Mouse (Mus musculus) midbrain, embryonic 15.5 days (tissue): Measurements from ENCODE around the gene Clec2g. TPM values are rescaled to one million over a fixed set of nuclear protein-coding genes. Genes with fewer than 3 reads are reported as not detected.
"Not testable (repeated sequence)": the region's sequence is repeated elsewhere in the genome, so short reads cannot be mapped to it uniquely, and the experiment has no call there.

Experiments
- ATAC-seq: fragments of 200-750 bp; cut with Nextera tagmentation; replicated peaks from 2 replicates; pipeline ENCODE4 v1.8.0; 2017; ENCODE audit warnings: moderate TSS enrichment
- H3K27ac ChIP-seq: fragments of 300-500 bp; sonication (generic); 2 replicates; pipeline ENCODE4 v1.5.1; 2015; ENCODE audit warnings: mild to moderate bottlenecking, inconsistent platforms
- H3K27me3 ChIP-seq: fragments of 300-500 bp; sonication (generic); replicated peaks from 2 replicates; pipeline ENCODE4 v1.6.1; 2015; ENCODE audit warnings: inconsistent platforms
- H3K36me3 ChIP-seq: fragments of 300-500 bp; sonication (generic); replicated peaks from 2 replicates; pipeline ENCODE4 v1.6.1; 2015; ENCODE audit warnings: inconsistent platforms
- H3K4me1 ChIP-seq: fragments of 300-500 bp; sonication (generic); 2 replicates; pipeline ENCODE4 v1.6.1; 2015; ENCODE audit warnings: inconsistent platforms
- H3K4me2 ChIP-seq: fragments of 300-500 bp; sonication (generic); 2 replicates; pipeline ENCODE4 v1.6.1; 2015; ENCODE audit warnings: inconsistent platforms, mild to moderate bottlenecking, moderate library complexity
- H3K4me3 ChIP-seq: fragments of 300-500 bp; sonication (generic); 2 replicates; pipeline ENCODE4 v1.5.1; 2015; ENCODE audit warnings: mild to moderate bottlenecking, inconsistent platforms
- H3K9ac ChIP-seq: fragments of 300-500 bp; sonication (generic); 2 replicates; pipeline ENCODE4 v1.6.1; 2015; ENCODE audit warnings: mild to moderate bottlenecking, inconsistent platforms
- H3K9me3 ChIP-seq: fragments of 300-500 bp; sonication (generic); 2 replicates; pipeline ENCODE4 v1.6.1; 2016; ENCODE audit warnings: inconsistent platforms
- WGBS: fragments of 180-500 bp; shearing (Covaris S2); methylation state at CpG from one replicate; pipeline ENCODE4 v1.1.7; 2015; ENCODE audit warnings: mixed read lengths; 5-methylcytosine and 5-hydroxymethylcytosine counted together
- polyA plus RNA-seq: library from polyadenylated mRNA; unstranded; fragments of >200 nt; fragmentation: Nextera tagmentation; extraction: Ambion mirVana; gene quantifications from 2 replicates; pipeline ENCODE4 v1.2.1, GENCODE M21; 2015

Clec2g gene
- polyA plus RNA-seq: not detected in 2 replicates

DNA sequence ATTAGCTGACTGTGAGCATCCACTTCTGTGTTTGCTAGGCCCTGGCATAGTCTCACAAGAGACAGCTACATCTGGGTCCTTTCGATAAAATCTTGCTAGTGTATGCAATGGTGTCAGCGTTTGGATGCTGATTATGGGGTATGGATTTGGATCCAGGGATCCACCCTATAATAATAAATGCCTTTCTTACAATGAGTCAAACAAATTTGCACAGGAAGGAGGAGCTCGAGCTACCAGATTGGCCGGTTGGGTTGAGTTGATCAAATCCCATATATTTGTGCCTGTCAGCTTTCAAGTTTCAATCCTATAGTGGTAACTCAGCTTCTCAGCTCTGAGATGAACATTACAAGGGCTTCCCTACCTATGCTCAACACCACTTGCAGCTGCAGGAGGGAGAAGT lies at the start of gene Clec2g:
Gene Clec2g, plus strand, starts transcription at position 301 of the 400 bp plus-strand sequence.
- not testable (repeated sequence) for H3K27ac ChIP-seq, H3K4me2 ChIP-seq, H3K9ac ChIP-seq, H3K9me3 ChIP-seq, ATAC-seq, H3K4me3 ChIP-seq, H3K4me1 ChIP-seq, H3K27me3 ChIP-seq, H3K36me3 ChIP-seq
- 93% methylated on average over 4 of the region's 4 CpGs for WGBS

DNA sequence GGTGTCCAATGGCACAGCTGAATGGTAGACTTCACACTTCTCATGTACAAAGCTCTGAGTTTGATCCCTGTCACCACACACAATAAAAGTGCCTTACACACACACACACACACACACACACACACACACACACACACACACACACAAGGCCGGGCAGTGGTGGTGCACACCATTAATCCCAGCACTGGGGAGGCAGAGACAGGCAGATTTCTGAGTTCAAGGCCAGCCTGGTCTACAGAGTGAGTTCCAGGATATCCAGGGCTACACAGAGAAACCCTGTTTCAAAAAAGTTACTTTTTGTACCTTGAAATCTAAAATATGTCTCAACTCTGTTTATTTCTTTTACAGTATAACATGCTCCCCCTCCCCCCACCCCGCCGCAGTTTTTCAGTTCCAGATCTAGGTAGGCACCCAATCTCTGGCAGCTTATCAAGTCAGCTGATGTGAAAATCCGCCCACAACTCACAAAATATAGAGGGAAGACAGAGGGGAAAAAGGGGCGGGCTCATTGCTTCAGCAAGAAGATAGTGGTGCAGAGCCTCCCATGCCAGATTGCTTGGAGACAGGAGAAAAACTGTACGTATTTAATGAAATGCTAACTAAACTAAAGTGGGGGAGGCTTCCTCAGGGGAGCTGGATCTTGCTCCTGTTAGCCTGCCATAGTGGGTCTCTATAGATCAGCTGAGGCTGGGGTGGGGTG lies 46.9 kb upstream of the Clec2g start, which contains the start of gene Clec2i:
Gene Clec2i, plus strand, starts transcription at position 498 of the 700 bp plus-strand sequence.
- WGBS: 85% methylated on average over 6 of the region's 6 CpGs
- H3K4me1 ChIP-seq, ATAC-seq, H3K9ac ChIP-seq, H3K27me3 ChIP-seq, H3K9me3 ChIP-seq, H3K27ac ChIP-seq, H3K4me3 ChIP-seq, H3K36me3 ChIP-seq, H3K4me2 ChIP-seq: not testable (repeated sequence)

DNA sequence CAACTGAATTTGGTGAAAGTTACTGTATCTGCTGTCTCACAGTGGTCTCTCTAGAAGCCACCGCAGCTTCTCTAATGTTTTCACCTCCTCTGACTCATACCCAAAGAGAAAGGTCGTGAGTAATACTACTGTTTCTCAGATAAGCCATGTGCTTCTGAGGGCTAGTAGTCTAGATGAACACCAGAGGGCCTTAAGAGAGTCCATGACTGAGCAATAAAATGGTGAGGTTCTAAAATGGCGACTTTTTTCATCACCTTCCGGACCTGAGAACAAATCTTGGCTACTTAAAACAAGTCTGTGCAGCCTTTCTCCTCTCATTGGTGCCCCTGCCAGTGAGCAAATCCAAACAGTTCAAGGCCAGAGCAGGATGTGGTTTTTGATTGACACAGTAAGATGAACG lies 45.3 kb upstream of the Clec2g start:
- WGBS: 81% methylated on average over 5 of the region's 5 CpGs
- H3K4me3 ChIP-seq: no peak overlapping the region
- no peak overlapping the region for H3K9ac ChIP-seq

DNA sequence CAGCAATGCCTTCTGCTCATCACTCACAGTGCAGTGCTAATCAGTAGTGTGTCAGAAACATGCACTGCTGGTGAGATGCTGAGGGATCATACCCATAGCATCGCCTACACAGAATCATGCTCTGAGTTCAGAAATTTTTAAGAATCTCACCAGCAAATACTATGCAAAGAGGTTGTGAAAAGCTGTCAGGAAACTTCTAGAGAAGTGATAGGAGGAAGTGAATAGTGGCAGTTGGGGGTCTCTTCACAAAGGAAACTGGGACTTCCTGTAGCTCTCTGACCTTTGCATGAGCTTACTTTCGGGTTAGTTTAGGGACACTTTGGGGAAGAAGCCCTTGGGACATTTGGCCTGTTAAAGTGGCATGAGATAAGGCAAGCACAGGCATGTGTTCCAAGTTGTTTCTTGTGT lies 43.2 kb upstream of the Clec2g start, which contains the start of gene BC035044:
Gene BC035044, minus strand, starts transcription at position 179 of the 408 bp plus-strand sequence.
- 80% methylated on average over 2 of the region's 2 CpGs for WGBS
- no peak for ATAC-seq
- no peaks in the 10 kb centered on the region for H3K27me3 ChIP-seq

More for the DNA sequence above, 45.3 kb upstream of the Clec2g start:
- no peak for ATAC-seq
- no peaks in the 10 kb centered on the region for H3K9me3 ChIP-seq
- H3K36me3 ChIP-seq: no peaks in the 10 kb centered on the region
- H3K27ac ChIP-seq: no peak overlapping the region
- no peaks in the 10 kb centered on the region for H3K27me3 ChIP-seq
- no peak overlapping the region for H3K4me2 ChIP-seq
- no peaks in the 10 kb centered on the region for H3K4me1 ChIP-seq

DNA sequence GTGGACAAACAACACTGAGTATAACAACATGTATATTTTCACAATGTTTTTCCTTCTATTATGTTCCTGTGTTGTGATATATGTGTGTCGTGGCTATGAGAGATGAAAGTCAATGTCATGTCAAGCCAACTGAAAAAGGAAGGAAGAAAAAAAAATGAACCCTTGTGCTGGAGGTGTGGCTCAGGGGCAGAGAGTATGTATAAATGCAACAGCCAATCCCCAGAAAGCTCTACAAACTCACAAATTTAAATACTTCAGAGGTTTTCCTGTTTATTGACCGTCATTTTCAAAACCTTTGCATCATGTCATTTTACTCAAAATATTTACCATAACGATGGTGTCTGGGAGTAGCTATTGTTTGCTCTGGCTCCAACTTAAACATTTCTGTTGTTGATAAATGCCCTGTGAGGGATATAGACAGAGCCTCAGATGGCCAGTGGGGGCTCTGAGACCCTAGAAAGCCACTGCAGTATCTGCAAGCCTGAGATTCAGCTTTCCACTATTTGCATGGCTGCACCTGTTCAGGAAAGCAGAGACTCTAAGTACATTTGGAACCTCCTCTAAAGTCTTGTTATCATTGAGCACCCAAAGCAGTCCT lies 38.7 kb upstream of the Clec2g start:
- Histone ChIP-seq H3K27ac (no peak overlapping the region), H3K4me1 (no peaks in the 10 kb centered on the region)
- 83% methylated on average over 3 of the region's 3 CpGs for WGBS

More for the DNA sequence above, 43.2 kb upstream of the Clec2g start, which contains the start of gene BC035044:
- Histone ChIP-seq H3K9me3 (no peaks in the 10 kb centered on the region), H3K36me3 (no peaks in the 10 kb centered on the region), H3K4me2 (no peak within 1 kb of the TSS), H3K27ac (no peak within 1 kb of the TSS), H3K9ac (no peak within 1 kb of the TSS), H3K4me3 (no peak within 1 kb of the TSS), H3K4me1 (no peaks in the 10 kb centered on the region)

DNA sequence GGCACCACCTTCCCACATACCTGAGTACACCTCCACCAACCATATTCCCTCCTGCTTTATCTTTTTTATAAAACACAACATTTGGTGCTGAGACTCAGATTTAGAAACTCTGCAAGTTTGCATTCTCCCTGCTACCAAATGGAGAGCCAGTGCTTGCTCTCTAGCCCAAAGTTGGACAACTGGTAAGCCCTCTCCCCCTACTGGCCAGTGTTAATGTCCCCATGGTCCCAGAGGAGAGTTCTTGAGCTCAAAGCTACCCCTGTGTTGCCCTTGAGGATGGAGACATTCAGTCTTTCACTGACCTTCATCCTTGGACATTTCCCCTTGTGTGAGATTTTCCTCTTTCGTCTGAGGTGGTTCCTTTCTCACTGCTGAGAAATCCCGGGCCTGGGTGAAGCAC lies 34.1 kb upstream of the Clec2g start:
- Histone ChIP-seq H3K27ac (no peak overlapping the region), H3K9ac (no peak overlapping the region), H3K4me3 (no peak overlapping the region), H3K9me3 (no peaks in the 10 kb centered on the region), H3K36me3 (no peaks in the 10 kb centered on the region), H3K4me2 (no peak overlapping the region), H3K27me3 (no peaks in the 10 kb centered on the region), H3K4me1 (no peaks in the 10 kb centered on the region)
- ATAC-seq: no peak
- WGBS: 90% methylated on average over 2 of the region's 2 CpGs

More for the DNA sequence above, 38.7 kb upstream of the Clec2g start:
- H3K9ac ChIP-seq: no peak overlapping the region
- ATAC-seq: no peak
- no peaks in the 10 kb centered on the region for H3K36me3 ChIP-seq
- H3K4me2 ChIP-seq: no peak overlapping the region
- H3K4me3 ChIP-seq: no peak overlapping the region
- no peaks in the 10 kb centered on the region for H3K27me3 ChIP-seq
- no peaks in the 10 kb centered on the region for H3K9me3 ChIP-seq

DNA sequence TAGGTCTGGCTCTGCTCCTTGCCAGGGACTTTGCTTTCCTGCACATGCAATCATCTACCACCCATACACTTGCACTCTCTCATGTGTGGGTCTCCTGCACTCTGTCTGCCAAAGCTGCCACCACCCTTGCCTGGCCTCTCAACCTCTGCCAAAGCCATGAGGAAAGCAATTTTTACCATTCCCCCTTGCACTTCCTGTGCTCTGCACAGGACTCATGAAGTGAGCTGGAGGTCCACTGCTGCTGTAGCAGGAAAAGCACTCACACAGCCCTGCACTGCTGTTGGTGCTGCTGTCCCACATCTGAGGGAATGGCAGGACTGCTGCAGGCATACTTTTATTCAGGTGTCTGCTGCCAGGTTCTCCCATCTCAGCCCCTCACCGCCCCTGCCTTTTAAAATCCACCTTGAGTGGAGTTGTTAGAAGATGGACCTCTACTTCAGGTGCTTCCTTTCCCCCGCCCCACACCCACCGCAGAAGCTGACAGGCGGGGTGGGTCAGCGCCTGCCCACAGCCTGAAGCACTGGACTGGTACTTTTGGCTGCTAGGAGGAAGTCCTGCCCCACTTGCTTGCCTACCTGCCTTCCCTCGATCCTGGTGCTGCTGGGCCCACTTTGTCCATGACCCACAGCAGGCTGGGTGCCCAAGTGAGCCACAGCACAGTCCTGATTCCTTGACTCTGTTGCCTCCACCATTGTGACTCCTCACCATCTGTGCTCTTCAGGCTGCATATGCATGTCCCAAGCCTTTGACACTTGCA lies 33.2 kb upstream of the Clec2g start:
- not testable (repeated sequence) for H3K27ac ChIP-seq, H3K36me3 ChIP-seq, H3K4me1 ChIP-seq, ATAC-seq, H3K9me3 ChIP-seq, H3K9ac ChIP-seq, H3K4me2 ChIP-seq, H3K27me3 ChIP-seq, H3K4me3 ChIP-seq
- 86% methylated on average over 6 of the region's 6 CpGs for WGBS

DNA sequence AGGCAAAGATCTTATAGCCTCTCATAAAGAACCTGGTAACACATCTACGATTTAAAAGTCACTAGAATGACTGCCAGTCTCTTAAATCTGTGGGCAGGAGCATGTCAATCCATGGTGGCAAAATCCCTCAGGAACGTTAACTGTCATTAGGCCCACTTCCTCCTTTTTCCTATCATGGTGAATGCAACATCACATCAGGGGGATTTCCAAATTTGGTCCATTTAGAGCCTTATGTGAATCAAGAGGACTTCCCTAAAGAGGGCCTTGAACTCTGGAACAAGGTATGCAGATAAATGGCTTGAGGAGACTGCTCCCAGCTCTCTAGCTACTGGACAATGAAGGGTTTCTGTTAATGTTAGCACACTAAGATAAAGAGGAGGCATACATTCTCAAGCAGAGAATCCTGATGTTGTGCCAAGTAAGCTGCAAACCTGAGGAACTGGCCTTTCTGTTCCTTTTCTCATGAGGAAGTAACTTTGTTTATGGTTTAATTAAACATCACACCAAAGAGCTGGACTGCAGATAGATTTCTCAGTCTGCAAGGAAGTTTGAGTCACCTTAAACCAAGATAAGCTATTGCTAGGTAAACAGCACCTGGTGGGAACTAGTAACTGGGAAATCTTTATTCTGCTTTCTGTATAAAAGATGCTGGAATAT lies 20.5 kb upstream of the Clec2g start:
- Histone ChIP-seq H3K36me3 (no peaks in the 10 kb centered on the region), H3K27ac (no peak overlapping the region), H3K9me3 (no peaks in the 10 kb centered on the region), H3K4me2 (no peak overlapping the region), H3K9ac (no peak overlapping the region), H3K4me1 (no peaks in the 10 kb centered on the region), H3K4me3 (no peak overlapping the region), H3K27me3 (no peaks in the 10 kb centered on the region)
- ATAC-seq: no peak
- 88% methylated on average over 2 of the region's 2 CpGs for WGBS

DNA sequence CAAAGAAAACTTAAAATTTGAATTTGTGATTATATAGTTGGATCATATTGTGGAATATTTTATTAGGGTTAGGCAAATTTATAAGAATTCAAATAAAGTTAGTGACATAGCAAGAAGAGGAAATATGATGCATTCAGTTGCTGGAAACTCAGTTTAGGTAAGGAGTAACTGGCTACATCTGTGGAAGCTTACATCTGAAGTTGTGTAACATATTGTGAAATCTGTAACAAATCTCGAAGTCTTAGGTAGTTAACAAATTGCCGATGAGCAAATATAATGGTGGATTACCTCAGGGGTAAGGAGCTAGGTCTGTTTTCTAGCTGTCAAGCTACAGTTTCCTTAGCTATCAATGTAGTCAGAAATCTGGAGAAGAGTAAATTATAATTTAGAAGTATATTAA lies 16.9 kb upstream of the Clec2g start:
- Histone ChIP-seq H3K9ac (no peak overlapping the region), H3K9me3 (no peaks in the 10 kb centered on the region), H3K4me3 (no peak overlapping the region), H3K4me1 (no peaks in the 10 kb centered on the region), H3K27me3 (no peaks in the 10 kb centered on the region), H3K4me2 (no peak overlapping the region), H3K36me3 (no peaks in the 10 kb centered on the region), H3K27ac (no peak overlapping the region)
- WGBS: 87% methylated on average over 2 of the region's 2 CpGs
- ATAC-seq: no peak

DNA sequence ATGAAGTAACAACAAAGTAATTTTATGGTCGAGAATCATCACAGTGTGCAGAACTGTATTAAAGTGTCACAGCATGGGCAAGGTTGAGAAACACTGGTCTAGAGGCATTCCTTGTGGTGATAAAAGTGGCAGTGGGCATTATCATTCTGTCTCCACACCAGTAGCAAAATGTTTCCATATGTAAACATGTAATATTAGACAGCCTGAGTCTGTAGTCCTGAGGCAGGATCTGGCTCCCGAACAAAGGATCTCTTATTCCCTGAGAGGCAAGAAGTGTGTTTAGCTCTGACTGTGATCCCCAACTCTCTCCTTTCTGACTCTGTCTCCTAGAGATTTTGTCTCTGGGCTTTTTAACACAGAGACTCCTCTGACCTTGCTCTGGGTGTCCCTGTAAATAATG lies 1.1 kb upstream of the Clec2g start:
- no peak for ATAC-seq
- H3K27me3 ChIP-seq: no peaks in the 10 kb centered on the region
- WGBS: 76% methylated on average over 2 of the region's 2 CpGs
- H3K4me2 ChIP-seq: no peak overlapping the region
- no peaks in the 10 kb centered on the region for H3K9me3 ChIP-seq
- H3K9ac ChIP-seq: no peak overlapping the region
- no peaks in the 10 kb centered on the region for H3K36me3 ChIP-seq
- H3K4me1 ChIP-seq: no peaks in the 10 kb centered on the region
- no peak overlapping the region for H3K4me3 ChIP-seq
- no peak overlapping the region for H3K27ac ChIP-seq

DNA sequence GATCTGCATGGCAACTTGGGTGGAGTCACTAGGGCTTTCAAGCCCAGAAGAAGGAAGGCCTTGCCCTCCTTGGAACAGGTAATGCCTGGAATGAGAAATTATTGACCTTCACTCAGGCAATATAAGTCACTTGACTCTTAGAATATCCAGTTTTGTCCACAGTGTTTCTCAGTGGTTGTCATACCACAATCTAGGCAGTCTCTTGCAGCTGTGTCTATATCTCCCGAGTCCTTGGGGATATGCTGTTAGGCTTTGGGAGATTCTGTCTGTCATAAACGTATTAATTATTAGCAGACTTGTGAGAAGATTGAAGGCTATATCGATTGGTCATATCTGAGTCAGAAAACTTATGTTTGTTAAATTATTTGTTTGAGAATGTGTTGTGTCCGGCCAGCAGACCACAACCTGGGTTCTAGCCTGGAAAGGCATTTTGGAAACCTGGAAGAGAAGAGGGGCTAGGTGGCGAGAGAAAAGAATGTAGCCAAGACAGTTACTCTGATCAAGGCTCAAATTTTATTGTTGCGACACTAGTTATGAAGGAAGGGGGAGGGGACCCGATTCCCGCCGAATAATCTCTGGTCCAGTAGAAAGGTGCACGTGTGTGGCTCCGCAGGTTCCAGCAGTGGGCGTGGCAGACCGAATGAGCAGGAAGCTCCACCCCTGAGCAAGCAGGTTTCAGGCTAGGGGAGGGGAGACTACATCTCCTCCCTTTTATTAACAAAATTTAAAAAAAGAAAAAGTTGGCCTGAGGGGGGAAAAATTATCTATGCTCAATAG lies 1.9 kb downstream of the Clec2g start:
- not testable (repeated sequence) for H3K4me1 ChIP-seq, H3K9me3 ChIP-seq, H3K36me3 ChIP-seq, ATAC-seq, H3K4me3 ChIP-seq, H3K9ac ChIP-seq, H3K27ac ChIP-seq, H3K27me3 ChIP-seq, H3K4me2 ChIP-seq
- 92% methylated on average over 5 of the region's 13 CpGs for WGBS
